Mouse (Mus musculus): ENCODE measurements around the gene Dock6.
A peak's percentile ranks its signal among the peaks of the same experiment; 100 is the strongest.

GRCm38 (mm10) chr9:21781657-21782468, 70.6 kb downstream of the Dock6 start:
- TF ChIP-seq USF1 (IDR thresholded peaks at IDR 0.05; ENCODE audit: low read depth) (peak; percentile 68), CTCF (IDR thresholded peaks at IDR 0.05; ENCODE audit: control insufficient read depth, insufficient read depth, insufficient read length) (no peak), CEBPB (IDR thresholded peaks at IDR 0.05; ENCODE audit: low read depth) (no peak), MYOD1 (IDR thresholded peaks at IDR 0.05; ENCODE audit: control insufficient read depth, insufficient read length, low read depth) (no peak)
